Mouse (Mus musculus) midbrain, embryonic 14.5 days (tissue): Measurements from ENCODE around the gene Cnp. TPM values are rescaled to one million over a fixed set of nuclear protein-coding genes. Genes with fewer than 3 reads are reported as not detected.

Experiments used
- ATAC-seq: fragments of 200-750 bp; cut with Nextera tagmentation; 2 replicates; pipeline ENCODE4 v1.8.0; 2017; ENCODE audit warnings: moderate number of reproducible peaks, moderate library complexity; ENCODE audit not compliant: low FRiP score, low TSS enrichment
- DNase-seq: peaks from one replicate; pipeline ENCODE4 v3.0.0-alpha.2; 2015
- H3K27ac ChIP-seq: fragments of 300-500 bp; sonication (generic); replicated peaks from 2 replicates; pipeline ENCODE4 v1.5.1; 2014; ENCODE audit warnings: mild to moderate bottlenecking, low read depth, low read length, moderate library complexity
- H3K27me3 ChIP-seq: fragments of 300-500 bp; sonication (generic); 2 replicates; pipeline ENCODE4 v1.6.1; 2014; ENCODE audit warnings: low read length, control low read depth, mixed read lengths; ENCODE audit not compliant: control insufficient read depth, insufficient read depth
- H3K36me3 ChIP-seq: fragments of 300-500 bp; sonication (generic); 2 replicates; pipeline ENCODE4 v1.6.1; 2014; ENCODE audit warnings: low read length, control low read depth; ENCODE audit not compliant: control insufficient read depth, insufficient read depth
- H3K4me1 ChIP-seq: fragments of 300-500 bp; sonication (generic); 2 replicates; pipeline ENCODE4 v1.6.1; 2014; ENCODE audit warnings: mild to moderate bottlenecking, antibody characterized with exemption, low read length, control low read depth; ENCODE audit not compliant: control insufficient read depth, insufficient read depth
- H3K4me2 ChIP-seq: fragments of 300-500 bp; sonication (generic); 2 replicates; pipeline ENCODE4 v1.6.1; 2014; ENCODE audit warnings: mild to moderate bottlenecking, low read length, moderate library complexity
- H3K4me3 ChIP-seq: fragments of 300-500 bp; sonication (generic); replicated peaks from 2 replicates; pipeline ENCODE4 v1.5.1; 2014; ENCODE audit warnings: low read depth, low read length
- H3K9ac ChIP-seq: fragments of 300-500 bp; sonication (generic); replicated peaks from 2 replicates; pipeline ENCODE4 v1.6.1; 2014; ENCODE audit warnings: mild to moderate bottlenecking, low read length, moderate library complexity
- H3K9me3 ChIP-seq: fragments of 300-500 bp; sonication (generic); 2 replicates; pipeline ENCODE4 v1.6.1; 2016; ENCODE audit warnings: low read length, control low read depth, mixed read lengths; ENCODE audit not compliant: control insufficient read depth
- WGBS: fragments of 180-500 bp; shearing (Covaris S2); extraction: QIAGEN DNeasy Blood & Tissue Kit; methylation state at CpG from one replicate; pipeline ENCODE4 v1.1.7; 2014; 5-methylcytosine and 5-hydroxymethylcytosine counted together
- polyA plus RNA-seq: library from polyadenylated mRNA; unstranded; fragments of >200 nt; fragmentation: Nextera tagmentation; extraction: Ambion mirVana; gene quantifications from 2 replicates; pipeline ENCODE4 v1.2.1, GENCODE M21; 2014

The Cnp gene
- polyA plus RNA-seq, 1 experiment from 2014 or later, result 24.8 TPM

GRCm38 (mm10) chr11:100564703-100565102 lies 10.0 kb upstream of the Cnp start:
- ATAC-seq, result no peak

DNA sequence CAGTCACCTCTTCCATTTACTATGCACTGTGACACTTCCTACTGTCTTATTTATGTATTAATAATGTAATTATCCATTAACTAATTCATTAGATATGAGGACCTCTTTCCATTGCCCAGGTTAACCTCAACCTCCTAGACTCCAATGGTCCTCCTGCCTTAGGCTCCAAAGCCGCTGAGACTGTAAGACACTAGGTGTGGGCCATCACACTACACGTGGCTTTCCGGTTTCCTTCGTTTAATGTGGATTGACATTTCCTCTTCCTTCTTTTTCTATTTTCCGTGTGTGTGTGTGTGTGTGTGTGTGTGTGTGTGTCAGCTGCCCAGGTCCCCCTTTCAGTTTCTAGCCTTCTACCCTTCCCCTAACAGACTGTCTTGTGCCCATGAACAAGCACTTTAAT lies 7.5 kb upstream of the Cnp start:
- Histone ChIP-seq H3K4me1 (0 out of 2 replicates have a peak, but pooled peaks cover 9% of the 10 kb centered on the region), H3K9me3 (no peaks in the 10 kb centered on the region), H3K9ac (no peak overlapping the region), H3K4me3 (no peak overlapping the region), H3K4me2 (no peak overlapping the region), H3K36me3 (no peaks in the 10 kb centered on the region), H3K27ac (no peak overlapping the region), H3K27me3 (peaks cover 5% of the 10 kb centered on the region; the same call in 1 of the 2 replicates)
- no peak for ATAC-seq
- DNase-seq, result no peak
- WGBS, result 89% methylated on average over 5 of the region's 5 CpGs

More at GRCm38 (mm10) chr11:100564703-100565102, 10.0 kb upstream of the Cnp start:
- Histone ChIP-seq H3K4me2 (no peak overlapping the region), H3K4me3 (no peak overlapping the region), H3K9me3 (no peaks in the 10 kb centered on the region), H3K36me3 (no peaks in the 10 kb centered on the region), H3K27me3 (no peaks in the 10 kb centered on the region), H3K27ac (no peak overlapping the region), H3K4me1 (no peaks in the 10 kb centered on the region), H3K9ac (no peak overlapping the region)
- no peak for DNase-seq
- WGBS, result 94% methylated on average over 6 of the region's 6 CpGs

DNA sequence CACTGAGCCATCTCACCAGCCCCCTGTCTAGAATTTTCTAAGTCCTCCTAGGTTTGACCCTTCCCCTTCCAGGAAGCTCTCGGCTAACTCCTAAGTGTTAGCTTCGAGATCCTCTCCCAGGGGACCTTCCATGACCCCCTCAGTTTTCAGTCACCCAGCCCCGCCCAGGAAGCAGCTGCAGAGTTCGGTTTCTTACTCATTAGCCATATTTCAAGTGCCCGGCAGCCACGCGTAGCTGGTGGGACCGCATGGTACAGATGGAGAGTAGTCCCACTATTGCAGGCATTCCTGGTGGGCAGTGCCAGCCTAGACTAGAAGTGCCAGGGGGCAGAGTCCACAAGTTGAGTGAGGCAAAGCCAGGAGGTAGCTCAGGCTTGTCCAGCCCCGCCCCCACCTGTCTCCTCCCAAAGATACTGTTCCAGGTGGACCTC lies 6.9 kb upstream of the Cnp start:
- H3K9ac ChIP-seq, result no peak overlapping the region
- no peak for ATAC-seq
- no peak overlapping the region for H3K4me2 ChIP-seq
- no peak overlapping the region for H3K4me3 ChIP-seq
- no peak overlapping the region for H3K27ac ChIP-seq
- peaks cover 5% of the 10 kb centered on the region; the same call in 1 of the 2 replicates for H3K27me3 ChIP-seq
- WGBS, result 74% methylated on average over 9 of the region's 9 CpGs
- H3K4me1 ChIP-seq, result 0 out of 2 replicates have a peak, but pooled peaks cover 9% of the 10 kb centered on the region
- no peak for DNase-seq
- H3K9me3 ChIP-seq, result no peaks in the 10 kb centered on the region
- H3K36me3 ChIP-seq, result no peaks in the 10 kb centered on the region

GRCm38 (mm10) chr11:100568692-100569091 lies 6.0 kb upstream of the Cnp start:
- WGBS, result 85% methylated on average over 8 of the region's 8 CpGs
- DNase-seq, result no peak
- no peaks in the 10 kb centered on the region for H3K36me3 ChIP-seq
- H3K9ac ChIP-seq, result no peak overlapping the region
- no peak for ATAC-seq
- no peaks in the 10 kb centered on the region for H3K9me3 ChIP-seq
- H3K27ac ChIP-seq, result no peak overlapping the region
- H3K4me1 ChIP-seq, result 0 out of 2 replicates have a peak, but pooled peaks cover 9% of the 10 kb centered on the region
- no peak overlapping the region for H3K4me2 ChIP-seq
- H3K27me3 ChIP-seq, result peaks cover 5% of the 10 kb centered on the region; the same call in 1 of the 2 replicates
- H3K4me3 ChIP-seq, result no peak overlapping the region

DNA sequence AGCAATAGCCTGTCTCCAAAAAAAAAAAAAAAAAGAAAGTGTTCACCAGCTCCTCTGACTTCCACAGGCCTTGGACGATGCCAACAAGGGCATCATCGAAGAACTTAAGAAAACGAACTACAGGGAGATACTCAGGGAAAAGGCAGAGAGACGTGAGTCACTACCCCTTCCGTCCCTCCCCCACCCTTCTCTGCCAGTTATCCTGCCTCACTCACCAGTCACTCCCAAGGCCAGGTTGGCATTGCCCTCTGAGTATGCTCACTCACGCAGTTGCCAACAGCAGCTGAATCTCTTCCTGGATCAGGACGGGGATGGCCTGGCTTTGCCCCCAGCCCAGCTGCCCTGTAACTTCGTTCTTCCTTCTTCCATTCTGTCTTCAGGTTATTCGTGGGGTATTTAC lies 4.9 kb upstream of the Cnp start:
- WGBS, result 66% methylated on average over 9 of the region's 9 CpGs
- H3K27me3 ChIP-seq, result peaks cover 5% of the 10 kb centered on the region; the same call in 1 of the 2 replicates
- H3K36me3 ChIP-seq, result no peaks in the 10 kb centered on the region
- H3K4me1 ChIP-seq, result 0 out of 2 replicates have a peak, but pooled peaks cover 9% of the 10 kb centered on the region
- no peaks in the 10 kb centered on the region for H3K9me3 ChIP-seq
- H3K4me2 ChIP-seq, result no peak overlapping the region
- ATAC-seq (no peak), DNase-seq (no peak)
- H3K27ac ChIP-seq, result no peak overlapping the region
- H3K9ac ChIP-seq, result no peak overlapping the region
- no peak overlapping the region for H3K4me3 ChIP-seq

DNA sequence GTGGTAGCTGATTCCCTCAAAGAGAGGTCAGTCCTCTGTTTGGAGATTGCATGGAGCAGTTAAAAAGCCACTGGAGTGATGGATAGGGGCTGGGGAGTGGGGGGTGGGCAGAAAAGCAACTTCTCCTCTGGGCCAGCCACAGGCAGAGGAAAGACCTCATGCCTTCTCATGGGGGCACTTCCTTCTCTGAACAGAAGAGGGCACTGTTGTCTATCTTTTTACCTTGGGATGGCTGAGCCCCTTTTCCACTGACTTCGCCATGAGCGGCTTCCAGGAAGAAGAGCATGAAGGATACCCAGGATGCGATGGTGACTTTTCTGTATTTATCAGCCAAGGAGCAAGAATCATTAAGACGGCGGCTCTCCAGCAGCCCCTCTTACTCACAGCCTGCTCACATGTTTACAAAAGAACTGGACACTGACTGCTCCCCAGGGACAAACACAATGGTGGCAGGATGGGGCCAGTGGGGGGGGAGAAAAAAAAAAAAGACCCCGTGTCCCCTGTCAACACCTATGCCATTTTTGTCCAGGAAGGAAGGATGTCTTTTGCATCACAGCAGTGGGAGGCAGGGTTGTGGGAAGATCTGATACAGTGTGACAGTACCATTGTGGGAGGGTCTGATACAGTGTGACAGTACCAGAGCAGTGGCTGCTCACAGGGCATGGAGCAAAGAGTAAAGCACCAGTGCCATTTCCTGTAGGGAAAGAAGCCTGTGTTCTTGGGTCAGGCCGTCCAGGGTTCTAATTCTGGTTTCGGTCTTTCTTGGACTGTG lies 4.1 kb upstream of the Cnp start:
- 10% methylated on average over 8 of the region's 8 CpGs for WGBS
- H3K27ac ChIP-seq, result 0 out of 2 replicates have a peak overlapping the region, but pooled peaks have one; percentile 8
- H3K9me3 ChIP-seq, result no peaks in the 10 kb centered on the region
- peaks cover 16% of the 10 kb centered on the region for H3K4me1 ChIP-seq
- peak; percentile 90 for DNase-seq
- peak overlapping the region; percentile 39; the same call in 1 of the 2 replicates for H3K9ac ChIP-seq
- peak overlapping the region; percentile 56 for H3K4me2 ChIP-seq
- H3K36me3 ChIP-seq, result no peaks in the 10 kb centered on the region
- no peak; the same call in 1 of the 2 replicates for ATAC-seq
- peaks cover 5% of the 10 kb centered on the region; the same call in 1 of the 2 replicates for H3K27me3 ChIP-seq
- H3K4me3 ChIP-seq, result peak overlapping the region; percentile 17

- ATAC-seq (no peak), DNase-seq (peak; percentile 55)
- Histone ChIP-seq H3K27me3 (peaks cover 5% of the 10 kb centered on the region; the same call in 1 of the 2 replicates), H3K36me3 (no peaks in the 10 kb centered on the region), H3K4me2 (peak overlapping the region; percentile 56), H3K27ac (no peak overlapping the region), H3K4me3 (peak overlapping the region; percentile 17), H3K9ac (peak overlapping the region; percentile 39; the same call in 1 of the 2 replicates), H3K4me1 (peaks cover 19% of the 10 kb centered on the region), H3K9me3 (no peaks in the 10 kb centered on the region)
- WGBS, result 10% methylated on average over 16 of the region's 16 CpGs
Observed at GRCm38 (mm10) chr11:100571202-100571567, 3.5 kb upstream of the Cnp start.

DNA sequence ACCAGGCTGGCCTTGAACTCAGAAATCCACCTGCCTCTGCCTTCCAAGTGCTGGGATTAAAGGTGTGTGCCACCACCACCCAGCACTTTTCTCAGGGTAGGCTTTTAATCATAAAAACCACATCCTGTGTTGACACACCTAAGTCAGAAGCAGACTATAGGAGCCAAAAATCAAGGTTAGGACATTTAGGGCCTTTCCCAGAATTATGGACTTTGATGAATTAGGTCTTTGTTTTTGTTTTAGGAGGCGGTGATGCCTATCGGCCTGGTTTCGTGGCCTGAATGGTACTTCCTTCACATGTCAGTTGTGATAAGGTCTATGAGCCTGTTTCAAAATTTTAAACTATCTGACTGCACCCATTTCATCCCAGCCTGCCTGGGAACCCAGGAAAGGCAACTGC lies 516 bp upstream of the Cnp start:
- ATAC-seq, result no peak
- H3K27me3 ChIP-seq, result peaks cover 5% of the 10 kb centered on the region; the same call in 1 of the 2 replicates
- peaks cover 19% of the 10 kb centered on the region for H3K4me1 ChIP-seq
- no peak overlapping the region for H3K9ac ChIP-seq
- H3K4me2 ChIP-seq, result peak overlapping the region; percentile 80
- WGBS, result 91% methylated on average over 3 of the region's 3 CpGs
- H3K36me3 ChIP-seq, result peaks cover 8% of the 10 kb centered on the region
- DNase-seq, result no peak
- H3K9me3 ChIP-seq, result no peaks in the 10 kb centered on the region
- no peak overlapping the region for H3K4me3 ChIP-seq
- no peak overlapping the region for H3K27ac ChIP-seq
